Comparison of ENCODE assay signal across 21 mouse cellular contexts in genomic region chr1:132161211-132161880, GRCm38 (mm10). TPM values are rescaled to one million over a fixed set of nuclear protein-coding genes. Genes with fewer than 3 reads are reported as not detected.
DNase-seq lines count a peak whose midpoint lies in the region; ATAC-seq lines count a peak whose summit lies in the region.
"Had no signal": no experiment of that assay in that cellular context is flagged by ENCODE, and none has a peak within 500 bp of the region (broad histone marks: within the 10 kb centered on the region; RNA-seq: fewer than 3 reads in every experiment).

No protein-coding gene starts in this region.

- H3K9me3 ChIP-seq in heart, embryonic 12.5 days (replicated peaks): no peaks in the 10 kb centered on the region
- no peaks in the 10 kb centered on the region; the same call in 1 of the 2 replicates for H3K9me3 ChIP-seq in midbrain, embryonic 10.5 days (replicated peaks)
- H3K9me3 ChIP-seq in midbrain, embryonic 16.5 days (replicated peaks; ENCODE audit: control insufficient read depth, low read length, poor library complexity, severe bottlenecking): no peaks in the 10 kb centered on the region
- H3K9me3 ChIP-seq in limb, embryonic 10.5 days (replicated peaks): no peaks in the 10 kb centered on the region
- H3K9me3 ChIP-seq in hindbrain, embryonic 12.5 days (replicated peaks): no peaks in the 10 kb centered on the region
- H3K9me3 ChIP-seq: heart, embryonic 15.5 days had no signal

- peak; percentile 4 for DNase-seq in heart, postnatal 4 days
- no peak for DNase-seq in midbrain, embryonic 10.5 days (ENCODE audit: low spot score)
- peak; percentile 66 for DNase-seq in cerebellum, adult 8-10 months
- DNase-seq in limb, embryonic 10.5 days (ENCODE audit: low spot score): peak; percentile 25
- no peak for DNase-seq in gastrocnemius, postnatal 25 days
- DNase-seq: embryo, embryonic 11 days; heart, adult 18-20 months; kidney, adult 2 months; kidney, postnatal 10 days; right cerebral cortex, postnatal 25 days had no signal

- peaks cover 52% of the 10 kb centered on the region for H3K27me3 ChIP-seq in heart, embryonic 12.5 days (replicated peaks)
- H3K27me3 ChIP-seq in midbrain, embryonic 10.5 days (ENCODE audit: low read depth, poor library complexity, severe bottlenecking): peaks cover 57% of the 10 kb centered on the region
- H3K27me3 ChIP-seq in midbrain, embryonic 16.5 days (ENCODE audit: control insufficient read depth, insufficient read depth, low read depth, low read length): no peaks in the 10 kb centered on the region
- H3K27me3 ChIP-seq in limb, embryonic 10.5 days (ENCODE audit: low read depth, poor library complexity, severe bottlenecking): peaks cover 56% of the 10 kb centered on the region
- H3K27me3 ChIP-seq in hindbrain, embryonic 12.5 days: peaks cover 33% of the 10 kb centered on the region

- no peak overlapping the region for H3K27ac ChIP-seq in heart, embryonic 12.5 days (ENCODE audit: poor library complexity, severe bottlenecking)
- H3K27ac ChIP-seq in midbrain, embryonic 10.5 days (replicated peaks): peak overlapping the region; percentile 55
- H3K27ac ChIP-seq in midbrain, embryonic 16.5 days (ENCODE audit: low read length): no peak overlapping the region
- no peak overlapping the region for H3K27ac ChIP-seq in limb, embryonic 10.5 days
- H3K27ac ChIP-seq in hindbrain, embryonic 12.5 days: no peak overlapping the region
- H3K27ac ChIP-seq: forebrain, embryonic 10.5 days; heart, embryonic 15.5 days had no signal

- 59% methylated on average over 7 of the region's 7 CpGs for WGBS in heart, embryonic 12.5 days
- 63% methylated on average over 7 of the region's 7 CpGs for WGBS in midbrain, embryonic 10.5 days
- 62% methylated on average over 7 of the region's 7 CpGs for WGBS in midbrain, embryonic 16.5 days
- WGBS in limb, embryonic 10.5 days: 64% methylated on average over 7 of the region's 7 CpGs
- 57% methylated on average over 7 of the region's 7 CpGs for WGBS in hindbrain, embryonic 12.5 days

- peaks cover 9% of the 10 kb centered on the region; the same call in 1 of the 2 replicates for H3K4me1 ChIP-seq in heart, embryonic 12.5 days (replicated peaks)
- H3K4me1 ChIP-seq in midbrain, embryonic 10.5 days: peaks cover 55% of the 10 kb centered on the region
- H3K4me1 ChIP-seq in midbrain, embryonic 16.5 days (ENCODE audit: control insufficient read depth, insufficient read depth, low read length): peaks cover 27% of the 10 kb centered on the region
- peaks cover 34% of the 10 kb centered on the region for H3K4me1 ChIP-seq in limb, embryonic 10.5 days
- peaks cover 46% of the 10 kb centered on the region for H3K4me1 ChIP-seq in hindbrain, embryonic 12.5 days

- no peak overlapping the region for H3K4me2 ChIP-seq in heart, embryonic 12.5 days
- no peak overlapping the region for H3K4me2 ChIP-seq in midbrain, embryonic 16.5 days (ENCODE audit: low read length)
- no peak overlapping the region for H3K4me2 ChIP-seq in hindbrain, embryonic 12.5 days (replicated peaks)
- H3K4me2 ChIP-seq: heart, embryonic 15.5 days had no signal

- no peak overlapping the region for H3K4me3 ChIP-seq in heart, embryonic 12.5 days
- H3K4me3 ChIP-seq in midbrain, embryonic 10.5 days: no peak overlapping the region
- H3K4me3 ChIP-seq in midbrain, embryonic 16.5 days (ENCODE audit: low read depth, low read length): no peak overlapping the region
- H3K4me3 ChIP-seq in limb, embryonic 10.5 days: no peak overlapping the region
- no peak overlapping the region for H3K4me3 ChIP-seq in hindbrain, embryonic 12.5 days
- H3K4me3 ChIP-seq: forebrain, embryonic 10.5 days; heart, embryonic 15.5 days had no signal

- H3K36me3 ChIP-seq in heart, embryonic 12.5 days: no peaks in the 10 kb centered on the region
- H3K36me3 ChIP-seq in midbrain, embryonic 10.5 days: no peaks in the 10 kb centered on the region
- H3K36me3 ChIP-seq in midbrain, embryonic 16.5 days (ENCODE audit: control insufficient read depth, insufficient read depth, low read length): no peaks in the 10 kb centered on the region
- no peaks in the 10 kb centered on the region for H3K36me3 ChIP-seq in limb, embryonic 10.5 days
- H3K36me3 ChIP-seq in hindbrain, embryonic 12.5 days: no peaks in the 10 kb centered on the region
- H3K36me3 ChIP-seq: forebrain, embryonic 10.5 days; heart, embryonic 15.5 days had no signal

- no peak overlapping the region for H3K9ac ChIP-seq in heart, embryonic 12.5 days
- H3K9ac ChIP-seq in midbrain, embryonic 16.5 days (ENCODE audit: low read depth, low read length): no peak overlapping the region
- H3K9ac ChIP-seq in hindbrain, embryonic 12.5 days: no peak overlapping the region
- H3K9ac ChIP-seq: heart, embryonic 15.5 days had no signal

- no peak for ATAC-seq in heart, embryonic 12.5 days (ENCODE audit: insufficient number of reproducible peaks, low FRiP score)
- no peak for ATAC-seq in midbrain, embryonic 16.5 days
- no peak for ATAC-seq in hindbrain, embryonic 12.5 days (ENCODE audit: low FRiP score)

RNA-seq across cellular contexts. Expression of gene Cdk18, which starts 21.9 kb away (rescaled TPM):
- total RNA-seq in heart, postnatal 4 days (2021): 1 to 10 TPM; 7.2 to 8.5 TPM
- 3.7 and 4.8 TPM in 2 replicates for polyA plus RNA-seq in heart, embryonic 12.5 days (2016; fragmentation: Nextera tagmentation; extraction: Ambion mirVana)
- polyA plus RNA-seq in midbrain, embryonic 10.5 days (2016; fragmentation: Nextera tagmentation; extraction: Ambion mirVana): 0.68 and 0.72 TPM in 2 replicates
- polyA plus RNA-seq in midbrain, embryonic 16.5 days (2015; fragmentation: Nextera tagmentation; extraction: Ambion mirVana): 1.7 and 2.4 TPM in 2 replicates
- polyA plus RNA-seq in limb, embryonic 10.5 days (2016; fragmentation: Nextera tagmentation; extraction: Ambion mirVana): 3.7 TPM in 2 replicates
- 1 to 10 TPM; 1.4 to 3.2 TPM for total RNA-seq in gastrocnemius, postnatal 25 days (2021)
- 0.99 and 1.4 TPM in 2 replicates for polyA plus RNA-seq in hindbrain, embryonic 12.5 days (2016; fragmentation: Nextera tagmentation; extraction: Ambion mirVana)

RNA-seq across cellular contexts. Expression of gene Lemd1, which starts 29.9 kb away (rescaled TPM):
- total RNA-seq in heart, postnatal 4 days (2021): not detected
- polyA plus RNA-seq in heart, embryonic 12.5 days (2016; fragmentation: Nextera tagmentation; extraction: Ambion mirVana): not detected in 2 replicates
- polyA plus RNA-seq in midbrain, embryonic 10.5 days (2016; fragmentation: Nextera tagmentation; extraction: Ambion mirVana): 6.2 and 8.4 TPM in 2 replicates
- polyA plus RNA-seq in midbrain, embryonic 16.5 days (2015; fragmentation: Nextera tagmentation; extraction: Ambion mirVana): 16.2 and 18.0 TPM in 2 replicates
- 1.3 and 1.7 TPM in 2 replicates for polyA plus RNA-seq in limb, embryonic 10.5 days (2016; fragmentation: Nextera tagmentation; extraction: Ambion mirVana)
- not detected for total RNA-seq in gastrocnemius, postnatal 25 days (2021)
- 10.8 and 12.7 TPM in 2 replicates for polyA plus RNA-seq in hindbrain, embryonic 12.5 days (2016; fragmentation: Nextera tagmentation; extraction: Ambion mirVana)
- total RNA-seq: heart, adult 18-20 months; hematopoietic stem cell, adult 5-6 weeks; liver, adult 2 months; megakaryocyte-erythroid progenitor cell, adult 5-6 weeks had no signal
- polyA plus RNA-seq: heart, embryonic 15.5 days; kidney, adult 2 months; liver, adult 2 months; spleen, adult 2 months had no signal

RNA-seq across cellular contexts. Expression of gene AC124108.1, which starts 29.9 kb away (rescaled TPM):
- total RNA-seq in heart, postnatal 4 days (2021): not detected
- not detected in 2 replicates for polyA plus RNA-seq in heart, embryonic 12.5 days (2016; fragmentation: Nextera tagmentation; extraction: Ambion mirVana)
- 2.3 and 4.0 TPM in 2 replicates for polyA plus RNA-seq in midbrain, embryonic 10.5 days (2016; fragmentation: Nextera tagmentation; extraction: Ambion mirVana)
- 2.8 and 4.0 TPM in 2 replicates for polyA plus RNA-seq in midbrain, embryonic 16.5 days (2015; fragmentation: Nextera tagmentation; extraction: Ambion mirVana)
- polyA plus RNA-seq in limb, embryonic 10.5 days (2016; fragmentation: Nextera tagmentation; extraction: Ambion mirVana): 0.64 and 0.65 TPM in 2 replicates
- not detected for total RNA-seq in gastrocnemius, postnatal 25 days (2021)
- polyA plus RNA-seq in hindbrain, embryonic 12.5 days (2016; fragmentation: Nextera tagmentation; extraction: Ambion mirVana): 3.6 and 4.1 TPM in 2 replicates
- total RNA-seq: gastrocnemius, adult 8-10 months; hematopoietic stem cell, adult 5-6 weeks; liver, adult 2 months; megakaryocyte-erythroid progenitor cell, adult 5-6 weeks had no signal
- polyA plus RNA-seq: heart, embryonic 15.5 days; kidney, adult 2 months; liver, adult 2 months; spleen, adult 2 months; thymus, postnatal 0 days had no signal

Comparison
In these comparisons a context has a peak if more than half of its experiments do, and no peak if none do; other contexts are left out.
1. DNase-seq: peak in heart, postnatal 4 days (single experiment), cerebellum, adult 8-10 months (single experiment) and limb, embryonic 10.5 days (single experiment); none in midbrain, embryonic 10.5 days (single experiment) and gastrocnemius, postnatal 25 days (single experiment).